Mouse (Mus musculus): ENCODE results near the gene Tcf7l1. TPM values are rescaled to one million over a fixed set of nuclear protein-coding genes. Genes with fewer than 3 reads are reported as not detected.
A peak's percentile ranks its signal among the peaks of the same experiment; 100 is the strongest.

Tcf7l1 gene
- total and polyA plus RNA-seq, 2 experiments from 2014 or later, result 4.0 to 9.1 TPM

DNA sequence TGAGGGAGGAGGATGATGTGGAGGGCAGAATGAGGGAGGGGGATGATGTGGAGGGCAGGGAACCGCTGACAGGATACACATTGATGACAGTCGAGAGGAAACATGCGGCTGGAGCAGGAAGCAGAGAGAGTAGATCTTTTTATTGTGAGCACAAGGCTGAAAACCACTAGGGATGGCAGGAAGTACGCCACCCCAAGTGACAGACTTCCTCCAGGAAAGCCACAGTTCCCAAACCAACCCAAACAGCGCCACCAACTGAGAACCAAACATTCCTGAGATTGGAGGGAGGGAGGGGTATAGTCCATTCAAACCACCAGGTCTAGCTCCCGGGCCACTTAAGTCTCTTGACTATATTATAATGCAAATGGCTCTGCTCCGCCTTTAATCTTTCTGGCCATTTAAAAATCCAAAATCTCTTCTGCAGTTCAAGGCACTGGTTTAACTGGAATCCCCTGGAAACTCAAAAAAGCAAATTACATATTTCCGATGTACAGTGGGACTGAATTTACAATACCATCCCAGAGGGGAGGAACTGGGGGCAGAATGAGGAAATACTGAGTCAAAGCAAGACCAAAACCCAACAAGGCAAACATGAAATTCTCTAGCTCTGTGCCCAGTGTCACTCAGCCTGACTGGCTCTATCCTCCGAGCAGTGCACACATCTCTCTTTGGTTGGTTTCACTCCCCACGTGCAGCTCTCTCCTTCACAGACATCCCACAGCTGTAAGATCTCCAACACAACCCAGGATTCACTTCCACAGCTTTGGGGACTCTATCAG is 30.6 kb downstream of the Tcf7l1 start:
- TF ChIP-seq CTCF (IDR thresholded peaks at IDR 0.05; ENCODE audit: low read depth), result no peak
- H3K4me2 ChIP-seq (ENCODE audit: low read depth, low read length), result no peak overlapping the region
- H3K27ac ChIP-seq, result no peak overlapping the region
- ATAC-seq (no peak), DNase-seq (ENCODE audit: low spot score) (no peak)
- WGBS, result 58% methylated on average over 10 of the region's 10 CpGs
- peaks cover 10% of the 10 kb centered on the region for H3K4me1 ChIP-seq (ENCODE audit: insufficient read depth, low read length)
- no peak overlapping the region for H3K4me3 ChIP-seq (ENCODE audit: low read length)
- no peak overlapping the region for H3K9ac ChIP-seq (replicated peaks; ENCODE audit: low read length)
- no peaks in the 10 kb centered on the region for H3K27me3 ChIP-seq (ENCODE audit: insufficient read depth, low read length)
- no peaks in the 10 kb centered on the region for H3K36me3 ChIP-seq (ENCODE audit: insufficient read depth, low read length)
- no peaks in the 10 kb centered on the region for H3K9me3 ChIP-seq (ENCODE audit: low read length)

DNA sequence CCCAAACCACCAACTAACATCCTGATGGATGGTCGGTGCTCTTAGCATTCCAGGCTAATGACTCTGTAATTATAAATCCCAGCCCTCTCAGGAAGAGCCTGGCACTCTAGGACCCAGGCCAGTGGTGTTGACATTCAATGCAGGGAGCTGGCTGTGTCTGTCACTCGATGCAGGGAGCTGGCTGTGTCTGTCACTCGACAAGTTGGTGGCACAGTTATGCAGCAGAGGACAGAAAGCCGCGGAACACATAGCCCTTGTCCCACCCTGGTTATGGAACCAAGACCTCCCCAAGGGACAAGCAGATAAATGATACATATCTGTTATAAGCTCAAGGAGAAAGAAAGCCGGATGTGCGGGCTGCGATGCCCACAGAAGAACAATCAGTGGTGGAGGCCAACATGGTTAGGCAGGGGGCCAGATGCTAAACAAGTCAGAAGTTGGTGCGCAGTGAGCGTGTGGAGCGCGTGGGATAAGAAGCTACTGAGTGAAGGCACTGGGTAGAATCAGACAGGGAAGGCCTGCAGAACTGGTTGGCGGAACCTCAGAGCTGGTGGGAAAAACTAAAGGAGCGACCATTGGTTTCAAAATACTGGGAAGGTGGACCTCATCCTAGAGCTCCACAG is 33.7 kb downstream of the Tcf7l1 start:
- WGBS, result 44% methylated on average over 14 of the region's 14 CpGs
- no peaks in the 10 kb centered on the region for H3K9me3 ChIP-seq (ENCODE audit: low read length)
- H3K27me3 ChIP-seq (ENCODE audit: insufficient read depth, low read length), result no peaks in the 10 kb centered on the region
- no peak overlapping the region for H3K9ac ChIP-seq (replicated peaks; ENCODE audit: low read length)
- ATAC-seq (peak; percentile 77), DNase-seq (ENCODE audit: low spot score) (peak; percentile 50)
- H3K4me3 ChIP-seq (ENCODE audit: low read length), result no peak overlapping the region
- TF ChIP-seq CTCF (IDR thresholded peaks at IDR 0.05; ENCODE audit: low read depth), result no peak
- peaks cover 6% of the 10 kb centered on the region for H3K4me1 ChIP-seq (ENCODE audit: insufficient read depth, low read length)
- no peaks in the 10 kb centered on the region for H3K36me3 ChIP-seq (ENCODE audit: insufficient read depth, low read length)
- peak overlapping the region; percentile 4; the same call in 1 of the 2 replicates for H3K4me2 ChIP-seq (ENCODE audit: low read depth, low read length)
- 0 out of 2 replicates have a peak overlapping the region, but pooled peaks have one; percentile 8 for H3K27ac ChIP-seq

DNA sequence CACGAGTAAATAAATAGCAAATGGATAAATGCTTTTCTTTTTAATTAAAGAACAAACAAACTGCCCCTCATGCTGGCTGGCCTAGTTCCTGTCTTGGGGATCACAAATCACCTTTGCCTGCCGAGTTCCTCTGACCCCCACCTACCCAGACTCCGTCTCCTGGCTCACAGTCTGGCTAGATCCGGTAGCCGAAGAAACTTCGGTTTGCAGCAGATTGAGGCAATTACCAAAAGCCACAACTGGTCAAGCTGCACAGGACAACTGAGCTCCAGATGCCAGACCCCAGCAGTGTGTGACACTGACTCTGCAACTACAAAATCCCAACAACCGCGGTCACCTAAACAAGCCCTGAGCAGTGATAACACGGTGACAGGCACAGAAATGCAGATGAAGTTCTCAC is 34.8 kb downstream of the Tcf7l1 start:
- peaks cover 6% of the 10 kb centered on the region for H3K4me1 ChIP-seq (ENCODE audit: insufficient read depth, low read length)
- no peak for DNase-seq (ENCODE audit: low spot score)
- no peak overlapping the region for H3K4me2 ChIP-seq (ENCODE audit: low read depth, low read length)
- H3K27me3 ChIP-seq (ENCODE audit: insufficient read depth, low read length), result no peaks in the 10 kb centered on the region
- no peak overlapping the region for H3K27ac ChIP-seq
- 34% methylated on average over 9 of the region's 9 CpGs for WGBS
- H3K4me3 ChIP-seq (ENCODE audit: low read length), result no peak overlapping the region
- no peaks in the 10 kb centered on the region for H3K36me3 ChIP-seq (ENCODE audit: insufficient read depth, low read length)
- no peak overlapping the region for H3K9ac ChIP-seq (replicated peaks; ENCODE audit: low read length)
- H3K9me3 ChIP-seq (ENCODE audit: low read length), result no peaks in the 10 kb centered on the region
- TF ChIP-seq CTCF (IDR thresholded peaks at IDR 0.05; ENCODE audit: low read depth), result no peak
- ATAC-seq, result no peak

DNA sequence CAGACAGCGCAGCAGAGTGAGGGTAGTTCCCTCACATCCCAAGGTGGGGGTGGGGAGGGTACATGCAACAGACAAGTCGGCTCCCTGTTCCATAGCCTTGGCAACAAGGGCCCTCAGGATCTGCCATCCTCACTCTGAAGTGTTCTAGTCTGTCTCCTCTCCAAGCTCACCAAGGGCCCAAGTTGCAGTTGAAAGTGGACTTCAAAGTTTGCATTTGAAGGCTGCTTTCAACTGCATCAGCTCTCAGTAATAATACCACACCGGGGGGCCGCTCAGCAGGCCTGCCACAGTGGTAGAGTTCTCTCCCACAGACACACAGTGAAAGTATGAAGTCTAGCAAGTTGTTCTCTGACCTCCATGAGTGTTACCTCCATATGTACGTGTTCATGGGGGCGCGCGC is 35.3 kb downstream of the Tcf7l1 start:
- TF ChIP-seq CTCF (IDR thresholded peaks at IDR 0.05; ENCODE audit: low read depth), result no peak
- Histone ChIP-seq H3K27ac (no peak overlapping the region), H3K27me3 (ENCODE audit: insufficient read depth, low read length) (no peaks in the 10 kb centered on the region), H3K36me3 (ENCODE audit: insufficient read depth, low read length) (no peaks in the 10 kb centered on the region), H3K4me2 (ENCODE audit: low read depth, low read length) (no peak overlapping the region), H3K9me3 (ENCODE audit: low read length) (no peaks in the 10 kb centered on the region), H3K4me1 (ENCODE audit: insufficient read depth, low read length) (peaks cover 10% of the 10 kb centered on the region), H3K9ac (replicated peaks; ENCODE audit: low read length) (no peak overlapping the region), H3K4me3 (ENCODE audit: low read length) (no peak overlapping the region)
- DNase-seq (ENCODE audit: low spot score) (no peak), ATAC-seq (no peak)
- 75% methylated on average over 8 of the region's 8 CpGs for WGBS

DNA sequence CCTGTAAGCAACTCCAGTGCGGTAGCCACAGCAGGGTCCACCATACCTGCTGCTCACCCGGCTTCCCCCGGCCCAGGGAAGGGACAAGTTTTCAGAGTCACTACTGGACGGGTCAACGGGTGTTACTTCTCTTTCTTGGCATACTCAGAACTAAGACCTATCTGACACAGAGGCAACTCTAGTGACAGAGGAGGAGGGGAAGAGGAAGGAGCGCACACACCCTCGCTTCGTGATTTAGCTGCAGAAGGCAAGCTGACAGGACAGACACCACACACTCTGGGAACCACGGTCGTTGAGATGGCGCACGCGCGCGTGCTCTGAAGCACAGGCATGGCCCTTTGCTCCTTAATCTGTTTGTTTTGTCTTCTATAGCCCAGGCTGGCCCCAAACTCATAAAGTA is 36.2 kb downstream of the Tcf7l1 start:
- H3K36me3 ChIP-seq (ENCODE audit: insufficient read depth, low read length), result no peaks in the 10 kb centered on the region
- no peak for ATAC-seq
- TF ChIP-seq CTCF (IDR thresholded peaks at IDR 0.05; ENCODE audit: low read depth), result no peak

DNA sequence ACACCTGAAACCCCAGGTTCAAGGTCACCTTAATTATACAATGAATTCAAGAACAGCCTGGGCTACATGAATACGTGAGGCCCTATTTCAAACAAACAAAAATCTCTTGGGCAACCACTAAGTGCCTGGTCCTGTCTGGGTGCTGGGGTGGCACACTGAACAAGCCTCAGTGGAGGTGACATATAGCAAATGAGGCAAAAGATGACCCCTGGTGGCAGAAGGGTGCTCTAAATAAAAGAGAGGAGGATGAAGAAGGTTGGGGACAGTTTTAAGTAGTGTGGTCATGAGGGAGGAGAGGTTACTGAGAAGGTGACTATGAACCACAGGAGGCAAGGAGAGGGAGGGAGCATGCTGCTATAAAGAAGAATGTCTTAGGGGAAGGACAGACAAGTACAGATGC is 37.8 kb downstream of the Tcf7l1 start:
- Histone ChIP-seq H3K4me3 (ENCODE audit: low read length) (no peak overlapping the region), H3K9ac (replicated peaks; ENCODE audit: low read length) (no peak overlapping the region), H3K4me2 (ENCODE audit: low read depth, low read length) (no peak overlapping the region), H3K9me3 (ENCODE audit: low read length) (no peaks in the 10 kb centered on the region), H3K36me3 (ENCODE audit: insufficient read depth, low read length) (no peaks in the 10 kb centered on the region), H3K27ac (no peak overlapping the region), H3K27me3 (ENCODE audit: insufficient read depth, low read length) (no peaks in the 10 kb centered on the region), H3K4me1 (ENCODE audit: insufficient read depth, low read length) (peaks cover 17% of the 10 kb centered on the region)
- ATAC-seq (no peak), DNase-seq (ENCODE audit: low spot score) (no peak)
- TF ChIP-seq CTCF (IDR thresholded peaks at IDR 0.05; ENCODE audit: low read depth), result peak; percentile 23; the same call in 1 of the 2 replicates
- WGBS, result 89% methylated on average over 1 of the region's 1 CpGs

More for the DNA sequence above, 36.2 kb downstream of the Tcf7l1 start:
- H3K9ac ChIP-seq (replicated peaks; ENCODE audit: low read length), result no peak overlapping the region
- H3K4me3 ChIP-seq (ENCODE audit: low read length), result no peak overlapping the region
- H3K4me1 ChIP-seq (ENCODE audit: insufficient read depth, low read length), result peaks cover 17% of the 10 kb centered on the region
- no peak overlapping the region for H3K27ac ChIP-seq
- no peak for DNase-seq (ENCODE audit: low spot score)
- no peak overlapping the region for H3K4me2 ChIP-seq (ENCODE audit: low read depth, low read length)
- 81% methylated on average over 15 of the region's 15 CpGs for WGBS
- H3K27me3 ChIP-seq (ENCODE audit: insufficient read depth, low read length), result no peaks in the 10 kb centered on the region
- H3K9me3 ChIP-seq (ENCODE audit: low read length), result no peaks in the 10 kb centered on the region
